In genomic region chr1:93373665-93374064, GRCm38 (mm10) we compare ENCODE assay signal across 24 mouse cellular contexts. TPM values are rescaled to one million over a fixed set of nuclear protein-coding genes. Genes with fewer than 3 reads are reported as not detected.
DNase-seq lines count a peak whose midpoint lies in the region; ATAC-seq and TF ChIP-seq lines count a peak whose summit lies in the region.
"Had no signal": no experiment of that assay in that cellular context is flagged by ENCODE, and none has a peak within 500 bp of the region (broad histone marks: within the 10 kb centered on the region; RNA-seq: fewer than 3 reads in every experiment).

Gene Ano7, plus strand, starts transcription at chr1:93373930.

- no peak within 1 kb of the TSS for H3K9ac ChIP-seq in hindbrain, postnatal 0 days (replicated peaks; ENCODE audit: low read length)
- no peak within 1 kb of the TSS for H3K9ac ChIP-seq in hindbrain, embryonic 14.5 days
- H3K9ac ChIP-seq in intestine, postnatal 0 days (ENCODE audit: low read depth, low read length): no peak within 1 kb of the TSS
- no peak within 1 kb of the TSS for H3K9ac ChIP-seq in stomach, embryonic 15.5 days
- no peak within 1 kb of the TSS for H3K9ac ChIP-seq in forebrain, embryonic 14.5 days (ENCODE audit: low read length)
- H3K9ac ChIP-seq: embryonic facial prominence, embryonic 12.5 days; forebrain, embryonic 12.5 days; heart, embryonic 15.5 days; lung, embryonic 14.5 days had no signal

- H3K36me3 ChIP-seq in hindbrain, postnatal 0 days (ENCODE audit: insufficient read depth, low read length): no peaks in the 10 kb centered on the region
- H3K36me3 ChIP-seq in hindbrain, embryonic 14.5 days (replicated peaks; ENCODE audit: control insufficient read depth, insufficient read depth): no peaks in the 10 kb centered on the region
- no peaks in the 10 kb centered on the region for H3K36me3 ChIP-seq in intestine, postnatal 0 days (ENCODE audit: control insufficient read depth, insufficient read depth)
- no peaks in the 10 kb centered on the region for H3K36me3 ChIP-seq in stomach, embryonic 15.5 days
- no peaks in the 10 kb centered on the region for H3K36me3 ChIP-seq in forebrain, embryonic 14.5 days (ENCODE audit: control insufficient read depth, insufficient read depth, low read length)
- H3K36me3 ChIP-seq: embryonic facial prominence, embryonic 12.5 days; forebrain, embryonic 12.5 days; heart, embryonic 15.5 days had no signal

- no peaks in the 10 kb centered on the region for H3K9me3 ChIP-seq in hindbrain, postnatal 0 days (ENCODE audit: low read length)
- no peaks in the 10 kb centered on the region for H3K9me3 ChIP-seq in hindbrain, embryonic 14.5 days (ENCODE audit: control insufficient read depth, low read length)
- no peaks in the 10 kb centered on the region for H3K9me3 ChIP-seq in intestine, postnatal 0 days (ENCODE audit: control insufficient read depth)
- H3K9me3 ChIP-seq in stomach, embryonic 15.5 days: no peaks in the 10 kb centered on the region
- H3K9me3 ChIP-seq in forebrain, embryonic 14.5 days (replicated peaks; ENCODE audit: control insufficient read depth, low read length): no peaks in the 10 kb centered on the region
- H3K9me3 ChIP-seq: embryonic facial prominence, embryonic 12.5 days; forebrain, embryonic 12.5 days; heart, embryonic 15.5 days had no signal

- 80% methylated on average over 4 of the region's 4 CpGs for WGBS in hindbrain, postnatal 0 days
- 80% methylated on average over 4 of the region's 4 CpGs for WGBS in hindbrain, embryonic 14.5 days
- WGBS in intestine, postnatal 0 days: 32% methylated on average over 4 of the region's 4 CpGs
- WGBS in stomach, embryonic 15.5 days: 64% methylated on average over 4 of the region's 4 CpGs
- WGBS in forebrain, embryonic 14.5 days: 84% methylated on average over 4 of the region's 4 CpGs

- ATAC-seq in hindbrain, postnatal 0 days: 0 out of 2 replicates have a peak, but pooled peaks have one; percentile 38
- no peak for ATAC-seq in hindbrain, embryonic 14.5 days (ENCODE audit: low FRiP score)
- ATAC-seq in intestine, postnatal 0 days: peak; percentile 53
- peak; percentile 73 for ATAC-seq in stomach, embryonic 15.5 days (ENCODE audit: insufficient read depth, low FRiP score, low read depth)
- ATAC-seq in forebrain, embryonic 14.5 days: no peak
- ATAC-seq: CD4-positive, CD25-positive, alpha-beta regulatory T cell, adult 4 months; midbrain, embryonic 16.5 days had no signal

- no peaks in the 10 kb centered on the region for H3K4me1 ChIP-seq in hindbrain, postnatal 0 days (ENCODE audit: insufficient read depth, low read length)
- H3K4me1 ChIP-seq in hindbrain, embryonic 14.5 days (replicated peaks; ENCODE audit: control insufficient read depth, insufficient read depth, low read length): no peaks in the 10 kb centered on the region
- H3K4me1 ChIP-seq in intestine, postnatal 0 days (replicated peaks; ENCODE audit: control insufficient read depth, insufficient read depth, low read length): no peaks in the 10 kb centered on the region
- no peaks in the 10 kb centered on the region; the same call in 1 of the 2 replicates for H3K4me1 ChIP-seq in stomach, embryonic 15.5 days
- H3K4me1 ChIP-seq in forebrain, embryonic 14.5 days (ENCODE audit: control insufficient read depth, insufficient read depth, low read length): no peaks in the 10 kb centered on the region
- H3K4me1 ChIP-seq: embryonic facial prominence, embryonic 12.5 days; forebrain, embryonic 12.5 days; heart, embryonic 15.5 days had no signal

- no peaks in the 10 kb centered on the region for H3K27me3 ChIP-seq in hindbrain, postnatal 0 days (ENCODE audit: insufficient read depth, low read length)
- H3K27me3 ChIP-seq in hindbrain, embryonic 14.5 days (ENCODE audit: control insufficient read depth, insufficient read depth, low read length): no peaks in the 10 kb centered on the region
- no peaks in the 10 kb centered on the region for H3K27me3 ChIP-seq in intestine, postnatal 0 days (replicated peaks; ENCODE audit: control insufficient read depth, insufficient read depth, low read length)
- no peaks in the 10 kb centered on the region for H3K27me3 ChIP-seq in stomach, embryonic 15.5 days (replicated peaks)
- no peaks in the 10 kb centered on the region for H3K27me3 ChIP-seq in forebrain, embryonic 14.5 days (replicated peaks; ENCODE audit: control insufficient read depth, insufficient read depth, low read length)
- H3K27me3 ChIP-seq: embryonic facial prominence, embryonic 12.5 days; forebrain, embryonic 12.5 days; heart, embryonic 15.5 days had no signal

- no peak within 1 kb of the TSS for H3K27ac ChIP-seq in hindbrain, postnatal 0 days
- no peak within 1 kb of the TSS for H3K27ac ChIP-seq in hindbrain, embryonic 14.5 days
- H3K27ac ChIP-seq in intestine, postnatal 0 days (ENCODE audit: low read depth, low read length): no peak within 1 kb of the TSS
- H3K27ac ChIP-seq in stomach, embryonic 15.5 days: no peak within 1 kb of the TSS; the same call in 1 of the 2 replicates
- H3K27ac ChIP-seq in forebrain, embryonic 14.5 days (ENCODE audit: low read depth, low read length): no peak within 1 kb of the TSS
- H3K27ac ChIP-seq: embryonic facial prominence, embryonic 12.5 days; forebrain, embryonic 12.5 days; heart, embryonic 15.5 days had no signal

- H3K4me3 ChIP-seq in hindbrain, postnatal 0 days (ENCODE audit: low read length): no peak within 1 kb of the TSS
- H3K4me3 ChIP-seq in hindbrain, embryonic 14.5 days (replicated peaks; ENCODE audit: low read length): no peak within 1 kb of the TSS
- no peak within 1 kb of the TSS for H3K4me3 ChIP-seq in intestine, postnatal 0 days (ENCODE audit: low read depth, low read length)
- no peak within 1 kb of the TSS for H3K4me3 ChIP-seq in stomach, embryonic 15.5 days (replicated peaks)
- no peak within 1 kb of the TSS for H3K4me3 ChIP-seq in forebrain, embryonic 14.5 days (ENCODE audit: low read depth, low read length)
- H3K4me3 ChIP-seq: embryonic facial prominence, embryonic 12.5 days; erythroblast, embryonic 14.5 days; forebrain, embryonic 12.5 days; heart, embryonic 15.5 days; myocyte had no signal

- H3K4me2 ChIP-seq in hindbrain, postnatal 0 days (ENCODE audit: low read depth, low read length): no peak within 1 kb of the TSS
- no peak within 1 kb of the TSS for H3K4me2 ChIP-seq in hindbrain, embryonic 14.5 days (replicated peaks)
- no peak within 1 kb of the TSS for H3K4me2 ChIP-seq in intestine, postnatal 0 days (replicated peaks; ENCODE audit: low read depth)
- H3K4me2 ChIP-seq in stomach, embryonic 15.5 days: peak within 1 kb of the TSS; percentile 26
- no peak within 1 kb of the TSS for H3K4me2 ChIP-seq in forebrain, embryonic 14.5 days (ENCODE audit: low read length)
- H3K4me2 ChIP-seq: embryonic facial prominence, embryonic 12.5 days; forebrain, embryonic 12.5 days; heart, embryonic 15.5 days; liver, embryonic 11.5 days; lung, embryonic 14.5 days had no signal

- DNase-seq in hindbrain, postnatal 0 days (ENCODE audit: low spot score): no peak
- no peak for DNase-seq in hindbrain, embryonic 14.5 days (ENCODE audit: low spot score)
- DNase-seq in R1 (ENCODE audit: low read depth, low spot score): peak; percentile 34
- no peak for DNase-seq in forebrain, embryonic 14.5 days (ENCODE audit: low spot score)
- DNase-seq in spleen, adult 12 weeks (ENCODE audit: low spot score): no peak
- DNase-seq: adrenal gland, adult 8-10 months; cerebellum, adult 18-20 months; cerebellum, postnatal 14 days; heart, postnatal 4 days; kidney, adult 9 months; kidney, postnatal 25 days; lung, embryonic 14.5 days; thymus, postnatal 14 days had no signal

- TF ChIP-seq CTCF in hindbrain, postnatal 0 days (IDR thresholded peaks at IDR 0.05; ENCODE audit: low read depth): no peak
- TF ChIP-seq CTCF in intestine, postnatal 0 days (IDR thresholded peaks at IDR 0.05; ENCODE audit: low read depth): no peak

RNA-seq across cellular contexts. Expression of gene Ano7, which starts in this region (rescaled TPM):
- total RNA-seq in hindbrain, postnatal 0 days (2014; rRNA removed): 0.22 and 0.89 TPM in 2 replicates
- polyA plus RNA-seq in hindbrain, postnatal 0 days (2015; fragmentation: Nextera tagmentation; extraction: Ambion mirVana): 1.9 and 2.3 TPM in 2 replicates
- 0.66 and 1.3 TPM in 2 replicates for polyA plus RNA-seq in hindbrain, embryonic 14.5 days (2014; fragmentation: Nextera tagmentation; extraction: Ambion mirVana)
- polyA plus RNA-seq in intestine, postnatal 0 days (2015; fragmentation: Nextera tagmentation; extraction: Ambion mirVana): 1.7 TPM in 2 replicates
- polyA plus RNA-seq in stomach, embryonic 15.5 days (2015; fragmentation: Nextera tagmentation; extraction: Ambion mirVana): 1.7 and 1.8 TPM in 2 replicates
- polyA plus RNA-seq in forebrain, embryonic 14.5 days (2014; fragmentation: Nextera tagmentation; extraction: Ambion mirVana): not detected in 2 replicates
- total RNA-seq: adrenal gland, adult 8-10 months; gastrocnemius, adult 8-10 months; heart, postnatal 4 days had no signal
- polyA plus RNA-seq: erythroblast, embryonic 14.5 days; forebrain, embryonic 12.5 days; myocyte had no signal

Comparison
In these comparisons a context has a peak if more than half of its experiments do, and no peak if none do; other contexts are left out.
1. ATAC-seq: peak in hindbrain, postnatal 0 days (single experiment), intestine, postnatal 0 days (single experiment) and stomach, embryonic 15.5 days (single experiment); none in hindbrain, embryonic 14.5 days (single experiment) and forebrain, embryonic 14.5 days (single experiment).